Mouse (Mus musculus): ENCODE data around the gene Lbr. TPM values are rescaled to one million over a fixed set of nuclear protein-coding genes. Genes with fewer than 3 reads are reported as not detected.

Gene Lbr
- polyA plus RNA-seq (2014; fragmentation: Illumina TruSeq; extraction: RNeasy Lipid Tissue Mini Kit (QIAGEN cat#74804); ENCODE audit: low replicate concordance), result 53.9 TPM

GRCm38 (mm10) chr1:181842781-181843180 lies at the start of gene Lbr:
Gene Lbr (minus strand): TSS chr1:181843046.

Other genes starting within 250 kb of the Lbr start
- 16.3 TPM for gene Enah, start 176.9 kb upstream of the Lbr start, polyA plus RNA-seq (2014; fragmentation: Illumina TruSeq; extraction: RNeasy Lipid Tissue Mini Kit (QIAGEN cat#74804); ENCODE audit: low replicate concordance)

Data from small intestine, adult 10 weeks (tissue).